Mouse (Mus musculus) forebrain, embryonic 16.5 days (tissue): ENCODE data around the gene Palm2. TPM values are rescaled to one million over a fixed set of nuclear protein-coding genes. Genes with fewer than 3 reads are reported as not detected.
A peak's percentile ranks its signal among the peaks of the same experiment; 100 is the strongest.

Experiments used
- ATAC-seq: fragments of 200-750 bp; cut with Nextera tagmentation; 2 replicates; pipeline ENCODE4 v1.8.0; 2017; ENCODE audit warnings: mild to moderate bottlenecking, moderate library complexity
- H3K27ac ChIP-seq: fragments of 300-500 bp; sonication (generic); 2 replicates; pipeline ENCODE4 v1.5.1; 2014; ENCODE audit warnings: low read length, control low read depth
- H3K27me3 ChIP-seq: fragments of 300-500 bp; sonication (generic); replicated peaks from 2 replicates; pipeline ENCODE4 v1.6.1; 2014; ENCODE audit warnings: low read length; ENCODE audit not compliant: control insufficient read depth, insufficient read depth
- H3K36me3 ChIP-seq: fragments of 300-500 bp; sonication (generic); 2 replicates; pipeline ENCODE4 v1.6.1; 2014; ENCODE audit not compliant: control insufficient read depth, insufficient read depth
- H3K4me1 ChIP-seq: fragments of 300-500 bp; sonication (generic); replicated peaks from 2 replicates; pipeline ENCODE4 v1.6.1; 2014; ENCODE audit warnings: low read length; ENCODE audit not compliant: control insufficient read depth, insufficient read depth
- H3K4me2 ChIP-seq: fragments of 300-500 bp; sonication (generic); 2 replicates; pipeline ENCODE4 v1.6.1; 2014; ENCODE audit warnings: mild to moderate bottlenecking, low read length, control low read depth
- H3K4me3 ChIP-seq: fragments of 300-500 bp; sonication (generic); replicated peaks from 2 replicates; pipeline ENCODE4 v1.5.1; 2014; ENCODE audit warnings: mild to moderate bottlenecking, low read length, control low read depth
- H3K9ac ChIP-seq: fragments of 300-500 bp; sonication (generic); replicated peaks from 2 replicates; pipeline ENCODE4 v1.6.1; 2014; ENCODE audit warnings: low read depth, low read length, control low read depth
- H3K9me3 ChIP-seq: fragments of 300-500 bp; sonication (generic); 2 replicates; pipeline ENCODE4 v1.6.1; 2016; ENCODE audit warnings: low read length; ENCODE audit not compliant: control insufficient read depth
- WGBS: fragments of 180-500 bp; shearing (Covaris S2); extraction: QIAGEN DNeasy Blood & Tissue Kit; methylation state at CpG from one replicate; pipeline ENCODE4 v1.1.7; 2014; 5-methylcytosine and 5-hydroxymethylcytosine counted together
- polyA plus RNA-seq: library from polyadenylated mRNA; unstranded; fragments of >200 nt; fragmentation: Nextera tagmentation; extraction: Ambion mirVana; gene quantifications from 2 replicates; pipeline ENCODE4 v1.2.1, GENCODE M21; 2015

Palm2 gene
- polyA plus RNA-seq, 1 experiment from 2014 or later, result 14.2 TPM

DNA sequence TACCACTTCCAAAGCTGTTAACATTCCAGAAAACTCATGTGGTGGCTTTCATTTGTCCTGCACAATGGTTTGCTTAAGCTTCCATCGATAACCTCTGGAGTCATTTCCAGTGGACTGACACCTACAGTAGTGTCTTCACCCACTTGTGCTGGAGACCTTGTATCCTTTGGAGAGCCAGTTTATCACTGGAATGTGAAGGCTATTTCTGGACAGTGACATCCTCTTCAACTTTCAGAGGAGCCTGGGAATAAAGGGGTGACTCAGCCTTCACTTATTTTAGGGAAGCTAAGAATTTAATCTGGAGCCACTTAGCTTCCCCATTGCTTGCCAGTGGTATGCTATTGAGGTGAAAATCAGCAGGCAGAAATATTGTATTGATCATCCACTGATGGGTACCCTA, 154.3 kb downstream of the Palm2 start:
- no peak overlapping the region for H3K4me3 ChIP-seq
- 97% methylated on average over 1 of the region's 1 CpGs for WGBS
- no peak overlapping the region for H3K9ac ChIP-seq
- no peaks in the 10 kb centered on the region for H3K4me1 ChIP-seq
- no peaks in the 10 kb centered on the region for H3K27me3 ChIP-seq
- H3K4me2 ChIP-seq, result no peak overlapping the region
- ATAC-seq, result no peak
- H3K27ac ChIP-seq, result no peak overlapping the region
- H3K9me3 ChIP-seq, result no peaks in the 10 kb centered on the region
- no peaks in the 10 kb centered on the region for H3K36me3 ChIP-seq

DNA sequence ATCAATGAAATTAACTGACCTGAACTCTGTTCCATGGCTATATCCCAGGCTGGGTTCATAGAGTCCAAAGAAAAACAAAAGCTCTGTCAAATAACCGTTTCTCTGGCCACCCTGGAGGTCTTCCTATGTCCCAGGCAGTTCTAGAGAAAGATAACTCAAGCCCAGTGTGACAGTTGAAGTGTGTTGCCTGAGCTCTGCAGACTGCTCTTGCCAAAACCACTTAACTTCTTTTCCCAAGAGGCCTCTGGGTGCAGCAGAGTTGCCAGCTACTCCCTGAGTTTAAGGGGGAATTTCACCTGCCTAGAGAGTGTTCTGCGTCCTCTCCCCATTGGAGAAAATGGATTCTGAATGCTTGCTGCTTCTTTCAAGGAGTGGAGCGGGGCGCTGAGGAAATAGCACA, 158.7 kb downstream of the Palm2 start:
- H3K9me3 ChIP-seq, result no peaks in the 10 kb centered on the region
- WGBS, result 84% methylated on average over 4 of the region's 4 CpGs
- no peak overlapping the region for H3K27ac ChIP-seq
- H3K4me2 ChIP-seq, result no peak overlapping the region
- no peaks in the 10 kb centered on the region for H3K36me3 ChIP-seq
- no peaks in the 10 kb centered on the region for H3K27me3 ChIP-seq
- no peak overlapping the region for H3K9ac ChIP-seq
- H3K4me3 ChIP-seq, result no peak overlapping the region
- H3K4me1 ChIP-seq, result no peaks in the 10 kb centered on the region
- ATAC-seq, result no peak

DNA sequence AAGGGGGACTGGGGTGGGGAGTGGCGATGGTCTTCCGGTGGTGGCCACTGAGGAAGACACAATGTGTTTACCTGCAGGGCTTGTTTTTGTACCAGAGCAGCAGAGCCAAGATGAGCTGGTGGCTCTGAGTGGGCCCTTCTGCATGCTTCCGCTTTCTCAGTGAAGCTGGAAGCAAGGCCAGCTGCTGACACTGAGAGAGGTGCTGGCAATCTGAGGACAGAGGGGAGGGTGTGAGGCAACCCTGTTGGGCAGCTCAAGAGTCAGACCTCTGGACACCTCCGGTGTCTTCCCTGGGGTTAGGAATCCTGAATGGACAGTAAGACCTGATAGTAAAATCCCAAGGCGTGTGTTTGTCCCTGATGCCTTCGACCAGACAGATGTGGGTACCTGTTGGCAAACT, 165.9 kb downstream of the Palm2 start:
- 92% methylated on average over 6 of the region's 6 CpGs for WGBS

DNA sequence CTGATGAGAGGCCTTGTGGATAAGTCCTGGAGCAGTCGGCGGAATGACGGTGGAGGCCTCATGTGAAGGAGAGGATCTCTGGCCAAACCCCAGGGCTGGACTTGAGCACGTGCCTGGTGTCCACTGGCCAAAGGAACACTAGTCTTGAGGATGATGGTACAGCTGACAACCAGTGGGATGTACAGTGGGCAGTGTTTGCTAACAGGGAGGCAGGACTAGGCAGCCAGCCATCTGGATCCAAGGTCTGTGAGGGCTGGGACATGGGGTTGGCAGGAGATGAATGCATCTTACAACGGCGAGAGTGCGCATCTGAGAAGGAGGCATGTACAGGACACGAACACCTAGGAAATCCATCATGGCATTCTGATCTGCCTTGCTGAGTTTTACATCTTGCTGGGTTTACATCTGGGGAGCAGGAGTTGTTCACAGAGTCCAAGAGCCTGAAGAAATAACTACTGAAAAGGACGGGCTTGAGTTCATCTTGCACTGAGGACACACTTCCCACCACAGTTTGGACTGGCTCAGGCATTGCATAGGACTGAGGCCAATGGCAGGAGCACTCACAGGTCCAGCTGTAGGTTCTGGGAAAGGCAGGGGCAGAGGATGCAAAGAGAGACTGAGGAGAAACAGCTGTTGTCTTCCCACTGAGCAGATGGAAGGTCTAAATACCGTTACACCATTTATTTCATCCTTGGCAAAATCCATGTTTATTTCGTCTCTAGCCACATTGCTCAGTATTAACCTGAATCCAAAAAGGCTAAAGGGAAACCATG, 166.8 kb downstream of the Palm2 start:
- WGBS, result 85% methylated on average over 11 of the region's 11 CpGs
- Histone ChIP-seq H3K4me3 (no peak overlapping the region), H3K27me3 (no peaks in the 10 kb centered on the region), H3K36me3 (no peaks in the 10 kb centered on the region), H3K4me2 (no peak overlapping the region), H3K9me3 (no peaks in the 10 kb centered on the region), H3K27ac (no peak overlapping the region), H3K4me1 (no peaks in the 10 kb centered on the region), H3K9ac (no peak overlapping the region)
- no peak for ATAC-seq

More for the DNA sequence above, 165.9 kb downstream of the Palm2 start:
- H3K27ac ChIP-seq, result no peak overlapping the region
- ATAC-seq, result no peak
- H3K4me1 ChIP-seq, result no peaks in the 10 kb centered on the region
- no peak overlapping the region for H3K9ac ChIP-seq
- no peaks in the 10 kb centered on the region for H3K36me3 ChIP-seq
- no peak overlapping the region for H3K4me2 ChIP-seq
- H3K9me3 ChIP-seq, result no peaks in the 10 kb centered on the region
- H3K4me3 ChIP-seq, result no peak overlapping the region
- H3K27me3 ChIP-seq, result no peaks in the 10 kb centered on the region

DNA sequence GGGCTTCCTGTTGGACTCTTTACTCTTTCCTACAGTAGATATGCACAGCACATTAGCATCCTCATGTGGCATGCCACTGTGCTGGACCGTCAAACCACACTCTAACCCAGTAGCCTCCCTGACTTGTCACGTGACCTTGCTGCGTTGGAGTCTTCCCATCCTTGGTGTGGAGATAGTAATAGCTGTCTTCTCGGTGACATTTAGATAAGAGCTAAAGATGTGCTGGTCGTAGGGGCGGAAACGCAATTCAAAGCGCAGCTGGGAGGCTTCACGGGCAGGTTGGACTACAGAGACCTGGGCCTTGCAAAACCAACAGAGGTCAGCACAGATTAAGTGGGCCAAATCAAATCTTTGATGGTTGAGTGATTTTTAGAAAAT, 167.4 kb downstream of the Palm2 start:
- no peaks in the 10 kb centered on the region for H3K36me3 ChIP-seq
- H3K27ac ChIP-seq, result no peak overlapping the region
- 90% methylated on average over 9 of the region's 9 CpGs for WGBS

DNA sequence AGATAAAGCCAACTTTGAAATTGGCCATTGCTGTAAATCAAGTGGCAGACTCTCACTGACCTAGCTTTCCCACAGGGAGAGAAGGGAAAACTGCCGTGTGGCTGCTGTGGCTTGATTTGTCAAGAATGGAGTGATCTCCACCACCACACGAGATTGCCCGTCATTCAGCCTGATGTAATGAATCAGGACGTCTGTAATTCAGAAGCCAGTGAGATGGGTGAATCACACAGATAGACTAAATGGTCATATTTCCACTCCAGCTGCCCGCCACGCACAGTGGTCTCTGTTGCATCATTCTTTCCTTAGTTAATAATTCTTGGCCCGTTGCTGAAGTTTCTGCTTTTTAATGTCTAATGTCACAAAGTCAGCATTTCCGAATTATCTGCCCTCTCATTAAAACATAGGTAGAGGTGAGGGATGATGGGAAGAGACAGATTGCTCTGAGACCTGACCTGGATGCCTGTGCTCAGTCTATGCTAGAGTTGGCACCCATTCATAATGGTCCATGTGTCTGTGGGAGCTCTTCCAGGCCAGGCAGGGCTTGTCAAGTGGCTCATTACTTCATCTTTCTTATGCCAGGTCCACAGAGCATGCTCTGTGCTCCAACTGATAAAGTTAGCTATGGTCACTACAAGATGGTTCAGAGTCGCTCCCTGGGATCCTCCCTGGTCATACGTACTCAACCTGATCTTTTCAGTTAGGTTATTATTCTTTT, 168.0 kb downstream of the Palm2 start:
- no peaks in the 10 kb centered on the region for H3K9me3 ChIP-seq
- H3K4me2 ChIP-seq, result no peak overlapping the region
- H3K4me3 ChIP-seq, result no peak overlapping the region
- no peaks in the 10 kb centered on the region for H3K36me3 ChIP-seq
- no peak overlapping the region for H3K9ac ChIP-seq
- no peak overlapping the region for H3K27ac ChIP-seq
- H3K4me1 ChIP-seq, result no peaks in the 10 kb centered on the region
- WGBS, result 88% methylated on average over 10 of the region's 10 CpGs
- ATAC-seq, result no peak
- H3K27me3 ChIP-seq, result no peaks in the 10 kb centered on the region

More for the DNA sequence above, 167.4 kb downstream of the Palm2 start:
- ATAC-seq, result no peak
- H3K9me3 ChIP-seq, result no peaks in the 10 kb centered on the region
- H3K4me2 ChIP-seq, result no peak overlapping the region
- H3K27me3 ChIP-seq, result no peaks in the 10 kb centered on the region
- no peak overlapping the region for H3K4me3 ChIP-seq
- no peak overlapping the region for H3K9ac ChIP-seq
- H3K4me1 ChIP-seq, result no peaks in the 10 kb centered on the region

DNA sequence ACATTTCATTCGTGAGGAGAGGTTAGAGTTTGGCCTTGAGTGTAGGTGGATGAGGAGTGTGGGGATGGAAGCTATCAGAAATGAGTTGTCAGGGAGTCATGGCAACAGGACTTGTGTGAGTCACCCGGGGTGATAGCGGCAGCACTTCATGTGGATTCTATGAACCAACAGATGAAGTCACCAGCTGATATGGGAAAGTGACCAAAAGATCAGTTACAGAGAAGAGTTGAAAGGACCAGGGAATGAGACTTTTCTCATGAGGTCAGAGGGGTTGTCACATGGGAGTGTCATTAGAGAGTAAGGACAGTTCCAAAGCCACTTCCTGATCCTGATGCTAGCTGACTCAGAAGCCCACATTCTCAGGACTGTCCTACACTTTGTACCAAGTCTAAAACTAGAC, 172.2 kb downstream of the Palm2 start:
- Histone ChIP-seq H3K27me3 (no peaks in the 10 kb centered on the region), H3K4me2 (no peak overlapping the region), H3K36me3 (no peaks in the 10 kb centered on the region), H3K9me3 (no peaks in the 10 kb centered on the region), H3K4me1 (peaks cover 2% of the 10 kb centered on the region; the same call in 1 of the 2 replicates), H3K9ac (no peak overlapping the region), H3K4me3 (no peak overlapping the region), H3K27ac (no peak overlapping the region)
- no peak for ATAC-seq
- 89% methylated on average over 3 of the region's 3 CpGs for WGBS

DNA sequence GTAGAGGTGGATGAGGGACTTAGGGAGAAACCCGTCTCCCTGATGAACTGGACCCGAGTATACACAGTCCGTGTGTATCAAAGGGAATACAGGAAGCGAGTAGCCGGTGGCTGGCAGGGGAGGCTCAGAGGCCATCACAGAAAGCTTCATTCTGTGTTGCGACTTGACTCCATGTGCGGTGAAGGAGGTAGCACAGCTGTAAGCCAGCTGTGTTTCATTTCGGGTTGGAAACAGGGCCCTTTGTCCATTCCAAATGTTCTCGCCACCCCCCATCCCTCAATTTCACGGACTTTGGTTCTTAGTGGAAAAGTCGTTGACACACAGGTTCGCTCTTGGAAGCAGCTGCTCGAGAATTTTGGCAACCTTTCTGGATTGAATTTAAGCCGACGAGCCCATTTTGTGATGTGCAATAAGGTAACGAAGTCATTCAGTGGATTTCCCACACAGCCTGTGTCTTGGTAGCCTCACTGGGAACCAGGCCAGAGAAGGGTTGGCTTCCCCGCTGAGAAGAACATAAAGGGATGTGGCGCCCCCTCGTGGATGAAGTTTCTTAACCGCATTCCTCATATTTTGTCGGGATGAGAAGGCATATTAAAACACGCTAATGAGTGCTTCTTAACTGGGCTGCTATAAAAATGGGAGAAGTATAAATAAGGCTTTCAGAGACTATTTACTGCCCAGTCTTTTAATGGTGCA, 173.3 kb downstream of the Palm2 start:
- Histone ChIP-seq H3K36me3 (no peaks in the 10 kb centered on the region), H3K4me1 (peaks cover 2% of the 10 kb centered on the region; the same call in 1 of the 2 replicates), H3K4me3 (no peak overlapping the region), H3K27me3 (no peaks in the 10 kb centered on the region), H3K27ac (no peak overlapping the region), H3K9me3 (no peaks in the 10 kb centered on the region), H3K9ac (no peak overlapping the region), H3K4me2 (peak overlapping the region; percentile 20)
- peak; percentile 87 for ATAC-seq
- WGBS, result 31% methylated on average over 22 of the region's 22 CpGs

DNA sequence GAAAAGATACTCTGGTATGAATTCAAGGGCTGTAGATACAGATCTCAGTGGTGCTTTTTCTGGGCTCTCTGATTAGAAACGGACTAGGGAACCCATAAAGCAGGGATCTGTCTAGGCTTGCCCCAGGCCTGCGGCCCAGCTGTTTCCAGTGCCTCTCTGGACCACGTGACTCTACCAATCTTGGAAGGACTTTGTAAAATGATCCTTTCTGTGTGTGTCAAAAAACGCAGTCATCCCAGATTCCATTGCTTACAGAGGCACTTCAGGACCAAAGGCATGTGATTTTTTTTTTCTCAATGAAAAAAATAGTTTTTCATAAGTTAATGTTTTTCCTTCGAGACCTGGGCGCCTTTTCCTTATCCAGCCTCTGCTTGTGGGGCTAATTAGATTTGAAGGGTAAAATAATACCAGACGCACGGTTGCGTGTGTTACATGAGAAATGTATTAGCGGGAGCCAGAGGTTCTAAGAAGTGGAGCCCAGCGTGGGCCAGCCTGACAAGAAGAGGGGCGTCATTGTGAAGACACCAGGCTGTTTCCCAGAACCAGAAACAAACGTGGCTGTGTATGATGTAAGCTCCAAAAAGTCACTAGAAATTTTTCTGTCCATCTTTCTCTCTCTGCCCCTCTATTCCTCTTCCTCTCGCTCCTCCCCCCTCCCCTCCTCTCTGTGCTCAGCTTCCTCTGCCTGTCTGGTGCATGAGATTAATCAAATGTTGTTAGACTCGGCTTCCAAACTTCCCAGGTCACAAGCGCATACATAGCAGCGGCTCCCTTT, 177.4 kb downstream of the Palm2 start:
- H3K9ac ChIP-seq, result no peak overlapping the region
- ATAC-seq, result no peak
- no peak overlapping the region for H3K4me3 ChIP-seq
- no peaks in the 10 kb centered on the region; the same call in 1 of the 2 replicates for H3K9me3 ChIP-seq
- H3K4me1 ChIP-seq, result peaks cover 2% of the 10 kb centered on the region; the same call in 1 of the 2 replicates
- H3K4me2 ChIP-seq, result no peak overlapping the region
- H3K27ac ChIP-seq, result no peak overlapping the region
- H3K27me3 ChIP-seq, result no peaks in the 10 kb centered on the region
- 52% methylated on average over 17 of the region's 17 CpGs for WGBS
- H3K36me3 ChIP-seq, result no peaks in the 10 kb centered on the region
